Mouse (Mus musculus) hindbrain, embryonic 13.5 days (tissue): Measurements from ENCODE around the gene Hdac9. TPM values are rescaled to one million over a fixed set of nuclear protein-coding genes. Genes with fewer than 3 reads are reported as not detected.

Source experiments
- ATAC-seq: fragments of 200-750 bp; cut with Nextera tagmentation; 2 replicates; pipeline ENCODE4 v1.8.0; 2017; ENCODE audit warnings: moderate TSS enrichment; ENCODE audit not compliant: low FRiP score
- H3K27ac ChIP-seq: fragments of 300-500 bp; sonication (generic); 2 replicates; pipeline ENCODE4 v1.5.1; 2015; ENCODE audit warnings: inconsistent platforms, mild to moderate bottlenecking, moderate library complexity
- H3K27me3 ChIP-seq: fragments of 300-500 bp; sonication (generic); 2 replicates; pipeline ENCODE4 v1.6.1; 2015; ENCODE audit warnings: mild to moderate bottlenecking, inconsistent platforms
- H3K36me3 ChIP-seq: fragments of 300-500 bp; sonication (generic); 2 replicates; pipeline ENCODE4 v1.6.1; 2015; ENCODE audit warnings: mild to moderate bottlenecking, inconsistent platforms
- H3K4me1 ChIP-seq: fragments of 300-500 bp; sonication (generic); replicated peaks from 2 replicates; pipeline ENCODE4 v1.6.1; 2015; ENCODE audit warnings: inconsistent platforms
- H3K4me2 ChIP-seq: fragments of 300-500 bp; sonication (generic); 2 replicates; pipeline ENCODE4 v1.6.1; 2015; ENCODE audit warnings: inconsistent platforms, mild to moderate bottlenecking, moderate library complexity
- H3K4me3 ChIP-seq: fragments of 300-500 bp; sonication (generic); 2 replicates; pipeline ENCODE4 v1.5.1; 2015; ENCODE audit warnings: mild to moderate bottlenecking, inconsistent platforms
- H3K9ac ChIP-seq: fragments of 300-500 bp; sonication (generic); 2 replicates; pipeline ENCODE4 v1.6.1; 2015; ENCODE audit warnings: mild to moderate bottlenecking, inconsistent platforms
- H3K9me3 ChIP-seq: fragments of 300-500 bp; sonication (generic); 2 replicates; pipeline ENCODE4 v1.6.1; 2016; ENCODE audit warnings: inconsistent platforms
- WGBS: fragments of 180-500 bp; shearing (Covaris S2); methylation state at CpG from one replicate; pipeline ENCODE4 v1.1.7; 2015; 5-methylcytosine and 5-hydroxymethylcytosine counted together
- polyA plus RNA-seq: library from polyadenylated mRNA; unstranded; fragments of >200 nt; fragmentation: Nextera tagmentation; extraction: Ambion mirVana; gene quantifications from 2 replicates; pipeline ENCODE4 v1.2.1, GENCODE M21; 2015

Gene Hdac9
- polyA plus RNA-seq, 1 experiment from 2014 or later: 9.8 TPM

DNA sequence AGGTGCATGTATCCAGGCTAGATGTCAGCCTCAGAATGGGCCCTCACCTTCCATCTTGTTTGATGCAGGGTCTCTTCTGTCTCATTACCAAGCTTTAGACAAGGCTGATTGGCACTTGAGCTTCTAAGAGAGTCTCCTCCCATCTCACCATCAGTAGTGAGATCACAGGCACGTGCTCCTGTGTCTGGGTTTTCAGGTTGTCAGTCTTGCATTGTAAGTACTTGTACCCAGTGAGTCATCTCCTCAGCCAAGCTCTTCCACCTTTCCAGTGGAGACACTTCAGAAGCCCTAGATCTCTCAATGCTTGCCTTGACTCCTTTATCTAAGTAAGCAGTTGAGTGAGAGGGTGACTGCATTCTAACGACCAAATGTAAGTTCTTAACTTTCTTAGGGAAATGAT, 242.7 kb downstream of the Hdac9 start:
- H3K36me3 ChIP-seq: no peaks in the 10 kb centered on the region
- no peaks in the 10 kb centered on the region for H3K27me3 ChIP-seq
- H3K27ac ChIP-seq: no peak overlapping the region
- no peak overlapping the region for H3K4me3 ChIP-seq
- ATAC-seq: no peak
- no peak overlapping the region for H3K4me2 ChIP-seq
- no peaks in the 10 kb centered on the region for H3K4me1 ChIP-seq
- 75% methylated on average over 2 of the region's 2 CpGs for WGBS
- no peak overlapping the region for H3K9ac ChIP-seq
- no peaks in the 10 kb centered on the region for H3K9me3 ChIP-seq

DNA sequence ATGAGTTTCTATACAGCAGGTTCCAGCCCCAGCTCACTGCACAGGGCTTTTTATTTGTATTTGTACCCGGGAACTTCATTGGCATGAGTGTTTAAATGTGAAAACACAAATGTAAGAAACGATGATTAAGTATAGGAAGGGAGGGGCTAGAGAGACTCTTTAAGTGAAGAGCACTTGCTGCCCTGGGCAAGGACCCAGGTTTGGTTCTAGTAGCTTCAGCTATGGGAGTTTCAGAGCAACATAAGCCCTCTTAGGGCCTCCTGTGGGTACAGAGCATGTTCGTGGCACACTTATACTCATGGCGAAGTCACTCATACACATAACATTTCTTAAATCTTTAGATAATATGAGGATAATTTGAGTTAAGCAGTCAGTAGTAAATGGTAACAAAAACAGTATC, 243.4 kb downstream of the Hdac9 start:
- Histone ChIP-seq H3K36me3 (no peaks in the 10 kb centered on the region), H3K4me1 (no peaks in the 10 kb centered on the region), H3K27me3 (no peaks in the 10 kb centered on the region), H3K27ac (no peak overlapping the region), H3K4me2 (no peak overlapping the region), H3K4me3 (no peak overlapping the region), H3K9ac (no peak overlapping the region), H3K9me3 (no peaks in the 10 kb centered on the region)
- ATAC-seq: no peak
- 87% methylated on average over 4 of the region's 4 CpGs for WGBS

DNA sequence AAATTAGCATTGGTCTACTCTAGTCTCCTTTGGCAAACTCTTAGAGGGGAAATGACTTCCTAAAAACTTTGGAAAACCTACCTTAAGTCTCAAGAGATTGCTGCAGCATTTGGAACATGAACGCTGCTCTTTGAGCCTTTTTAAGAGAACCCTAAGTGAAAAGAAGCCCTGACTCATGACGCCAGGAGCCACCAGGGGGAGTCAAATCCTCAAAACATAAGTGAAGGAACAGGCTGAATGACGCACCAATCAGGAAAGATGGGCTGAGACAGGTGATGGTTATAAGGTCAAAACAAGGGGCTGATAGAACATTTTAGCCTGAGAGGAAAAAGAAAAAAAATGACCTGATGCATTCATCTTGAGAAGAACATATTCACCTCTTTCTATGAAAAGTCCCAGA, 252.1 kb downstream of the Hdac9 start:
- ATAC-seq: no peak
- Histone ChIP-seq H3K9ac (no peak overlapping the region), H3K4me1 (no peaks in the 10 kb centered on the region), H3K4me2 (no peak overlapping the region), H3K36me3 (no peaks in the 10 kb centered on the region), H3K9me3 (no peaks in the 10 kb centered on the region), H3K4me3 (no peak overlapping the region), H3K27ac (no peak overlapping the region), H3K27me3 (no peaks in the 10 kb centered on the region)
- WGBS: 9% methylated on average over 3 of the region's 3 CpGs

DNA sequence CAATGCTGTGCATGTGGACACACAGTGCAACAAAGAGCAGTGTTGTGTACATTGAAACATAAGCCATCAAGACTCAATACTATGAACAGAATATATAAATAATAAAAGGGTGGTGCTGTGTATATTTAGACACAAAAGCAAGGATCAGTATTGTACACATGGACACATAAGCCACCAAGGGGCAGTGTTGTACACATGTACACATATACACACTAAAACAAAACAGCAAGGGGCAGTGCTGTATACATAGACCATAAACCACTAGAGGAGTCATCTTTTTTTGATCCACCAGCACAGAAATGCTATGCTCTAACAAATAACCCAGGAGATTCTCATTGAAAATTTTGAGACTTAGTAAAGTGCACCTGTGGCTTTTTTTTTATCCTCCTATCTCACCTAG, 255.5 kb downstream of the Hdac9 start:
- Histone ChIP-seq H3K27me3 (no peaks in the 10 kb centered on the region), H3K27ac (no peak overlapping the region), H3K9me3 (no peaks in the 10 kb centered on the region), H3K36me3 (no peaks in the 10 kb centered on the region), H3K4me3 (no peak overlapping the region), H3K4me2 (no peak overlapping the region), H3K9ac (no peak overlapping the region), H3K4me1 (no peaks in the 10 kb centered on the region)
- ATAC-seq: peak; percentile 74; the same call in 1 of the 2 replicates

DNA sequence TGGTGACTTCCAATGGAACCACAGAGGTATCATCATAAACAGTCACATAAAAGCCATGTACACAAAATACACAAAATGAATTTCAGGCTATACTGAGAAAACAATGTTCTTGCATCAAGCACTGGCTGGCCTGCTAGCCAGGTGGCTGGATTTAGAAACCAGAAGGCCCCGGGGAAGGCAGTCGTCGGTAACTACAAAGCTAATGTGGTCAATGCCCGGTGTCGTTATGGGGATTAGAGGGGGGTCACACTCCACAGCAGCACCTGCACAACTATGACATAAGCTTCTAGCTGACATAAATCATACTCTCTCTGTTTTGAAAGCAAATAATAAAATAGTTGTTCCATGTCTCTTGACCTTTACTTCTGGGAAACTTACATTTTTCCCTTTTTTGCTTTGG, 256.9 kb downstream of the Hdac9 start:
- H3K27ac ChIP-seq: no peak overlapping the region
- H3K4me1 ChIP-seq: no peaks in the 10 kb centered on the region
- 58% methylated on average over 5 of the region's 5 CpGs for WGBS
- no peaks in the 10 kb centered on the region for H3K27me3 ChIP-seq
- H3K36me3 ChIP-seq: no peaks in the 10 kb centered on the region
- H3K9me3 ChIP-seq: no peaks in the 10 kb centered on the region
- H3K4me2 ChIP-seq: no peak overlapping the region
- no peak for ATAC-seq
- H3K4me3 ChIP-seq: no peak overlapping the region
- H3K9ac ChIP-seq: no peak overlapping the region

DNA sequence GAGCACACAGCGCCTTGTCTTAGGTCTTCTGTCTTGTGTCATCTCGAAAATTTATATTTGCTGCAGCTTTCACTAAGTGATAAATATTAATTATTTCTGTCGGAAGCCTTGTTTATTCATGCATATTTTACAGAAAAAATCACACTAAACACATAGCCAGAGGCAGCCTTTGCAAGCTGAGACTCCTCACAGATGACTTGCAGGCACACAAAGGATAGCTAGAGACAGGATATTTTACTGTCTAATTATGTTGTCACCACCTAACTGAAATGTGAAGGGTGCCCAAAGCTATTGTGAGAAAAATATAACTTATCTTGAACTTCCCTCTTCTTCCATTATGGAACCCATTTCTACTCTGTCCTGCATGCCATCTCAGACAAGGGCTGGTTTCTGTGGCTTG, 258.3 kb downstream of the Hdac9 start:
- no peak overlapping the region for H3K27ac ChIP-seq
- H3K4me2 ChIP-seq: no peak overlapping the region
- peak; percentile 15; the same call in 1 of the 2 replicates for ATAC-seq
- no peak overlapping the region for H3K9ac ChIP-seq
- WGBS: 63% methylated on average over 3 of the region's 3 CpGs
- no peaks in the 10 kb centered on the region for H3K36me3 ChIP-seq
- no peaks in the 10 kb centered on the region for H3K9me3 ChIP-seq
- no peak overlapping the region for H3K4me3 ChIP-seq
- H3K4me1 ChIP-seq: no peaks in the 10 kb centered on the region
- no peaks in the 10 kb centered on the region for H3K27me3 ChIP-seq

DNA sequence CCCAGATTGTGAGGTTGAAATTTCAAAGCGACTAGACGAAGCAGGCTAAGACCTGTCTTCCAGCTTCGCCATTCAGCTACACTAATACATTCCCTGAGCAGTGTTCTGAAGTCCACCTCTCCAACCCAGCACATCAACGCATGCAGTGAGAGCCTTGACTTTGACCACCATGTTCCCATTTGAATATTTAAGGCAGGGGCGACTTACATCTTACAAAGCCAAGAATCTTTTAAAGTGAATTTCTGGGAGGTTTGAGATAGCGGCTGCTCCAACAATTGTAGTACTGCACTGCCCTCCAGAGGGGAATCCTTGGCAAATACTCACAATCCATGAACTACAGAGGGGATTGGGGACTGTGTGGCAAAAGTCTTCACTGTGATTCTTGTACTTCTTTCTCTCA, 258.8 kb downstream of the Hdac9 start:
- Histone ChIP-seq H3K36me3 (no peaks in the 10 kb centered on the region), H3K9me3 (no peaks in the 10 kb centered on the region), H3K4me1 (no peaks in the 10 kb centered on the region), H3K27me3 (no peaks in the 10 kb centered on the region), H3K9ac (no peak overlapping the region), H3K4me2 (peak overlapping the region; percentile 34), H3K27ac (no peak overlapping the region), H3K4me3 (no peak overlapping the region)
- ATAC-seq: peak; percentile 73
- 39% methylated on average over 6 of the region's 6 CpGs for WGBS

DNA sequence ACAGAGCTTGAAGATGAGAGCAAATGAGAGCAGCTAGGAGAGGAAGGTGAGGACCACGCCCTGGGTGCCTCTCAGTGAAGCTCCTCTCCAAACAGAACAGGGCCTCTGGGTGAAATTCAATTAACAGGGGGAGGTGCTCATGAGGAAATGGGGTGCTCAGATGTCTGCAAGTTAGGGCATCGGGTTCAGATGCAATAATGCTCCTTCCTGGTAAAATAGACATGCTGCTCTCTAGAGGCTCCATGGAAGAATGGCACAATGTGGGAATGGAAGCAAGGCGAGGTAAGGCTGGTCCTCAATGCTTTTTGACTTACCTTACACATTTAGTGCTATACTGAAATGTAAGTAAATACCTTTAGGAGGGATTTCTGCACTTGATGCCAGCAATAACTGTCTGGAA, 263.3 kb downstream of the Hdac9 start:
- WGBS: 33% methylated on average over 3 of the region's 3 CpGs
- Histone ChIP-seq H3K36me3 (no peaks in the 10 kb centered on the region), H3K4me1 (no peaks in the 10 kb centered on the region), H3K27me3 (no peaks in the 10 kb centered on the region), H3K9ac (no peak overlapping the region), H3K9me3 (no peaks in the 10 kb centered on the region), H3K27ac (no peak overlapping the region), H3K4me2 (no peak overlapping the region), H3K4me3 (no peak overlapping the region)
- ATAC-seq: peak; percentile 32; the same call in 1 of the 2 replicates

DNA sequence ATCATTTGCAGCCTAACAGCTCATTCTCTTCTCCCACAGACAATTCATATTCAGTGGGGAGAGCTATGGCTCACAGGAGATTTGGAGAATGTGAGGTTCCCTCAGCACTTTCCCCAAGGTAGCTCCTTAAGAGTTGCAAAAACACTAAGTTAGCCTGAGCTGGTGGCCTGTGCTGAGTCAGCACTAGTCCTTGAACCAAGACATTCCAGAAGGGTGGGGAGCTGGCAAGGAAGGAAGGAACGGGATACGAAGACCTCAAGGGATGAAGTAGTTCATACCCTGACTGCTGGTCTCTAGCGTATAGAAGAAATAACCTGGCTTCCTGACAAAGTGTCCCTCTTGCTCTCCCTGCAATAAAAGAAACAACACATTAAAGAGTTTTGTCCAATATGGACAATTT, 268.1 kb downstream of the Hdac9 start:
- H3K9me3 ChIP-seq: no peaks in the 10 kb centered on the region
- WGBS: 68% methylated on average over 3 of the region's 3 CpGs

DNA sequence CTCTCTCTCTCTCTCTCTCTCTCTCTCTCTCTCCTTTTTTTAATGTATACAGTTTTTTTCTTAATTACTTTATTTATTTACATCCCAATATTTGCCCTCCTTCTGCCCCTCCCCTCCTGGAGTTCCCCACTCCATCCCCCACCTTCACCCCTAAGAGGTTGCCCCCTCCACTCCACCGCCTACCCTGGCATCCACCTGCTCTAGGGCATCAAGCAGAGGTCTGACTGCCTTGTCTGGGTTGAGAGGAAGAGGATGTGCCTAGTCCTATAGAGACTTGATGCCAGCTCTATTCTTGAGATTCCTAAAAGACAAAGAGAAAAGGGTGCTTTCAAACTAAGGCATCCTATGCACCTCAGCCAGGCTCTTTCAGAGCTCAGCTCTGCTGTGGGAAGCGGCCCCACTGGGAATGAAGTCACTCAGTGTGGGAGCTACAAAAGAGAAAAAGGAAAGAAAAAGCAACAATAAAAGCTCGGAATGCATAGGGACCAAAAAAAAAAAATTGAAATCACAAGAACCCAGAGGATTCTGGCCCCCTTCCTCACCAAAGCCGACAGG, 275.1 kb downstream of the Hdac9 start:
- Histone ChIP-seq H3K4me2 (no peak overlapping the region), H3K36me3 (no peaks in the 10 kb centered on the region), H3K9me3 (no peaks in the 10 kb centered on the region), H3K4me3 (no peak overlapping the region), H3K9ac (no peak overlapping the region), H3K4me1 (peaks cover 5% of the 10 kb centered on the region), H3K27me3 (no peaks in the 10 kb centered on the region), H3K27ac (no peak overlapping the region)
- WGBS: 59% methylated on average over 4 of the region's 4 CpGs
- no peak for ATAC-seq

More for the DNA sequence above, 268.1 kb downstream of the Hdac9 start:
- H3K36me3 ChIP-seq: no peaks in the 10 kb centered on the region
- no peak overlapping the region for H3K27ac ChIP-seq
- no peak overlapping the region for H3K4me2 ChIP-seq
- no peak for ATAC-seq
- no peak overlapping the region for H3K9ac ChIP-seq
- no peaks in the 10 kb centered on the region for H3K4me1 ChIP-seq
- H3K4me3 ChIP-seq: no peak overlapping the region
- H3K27me3 ChIP-seq: no peaks in the 10 kb centered on the region

DNA sequence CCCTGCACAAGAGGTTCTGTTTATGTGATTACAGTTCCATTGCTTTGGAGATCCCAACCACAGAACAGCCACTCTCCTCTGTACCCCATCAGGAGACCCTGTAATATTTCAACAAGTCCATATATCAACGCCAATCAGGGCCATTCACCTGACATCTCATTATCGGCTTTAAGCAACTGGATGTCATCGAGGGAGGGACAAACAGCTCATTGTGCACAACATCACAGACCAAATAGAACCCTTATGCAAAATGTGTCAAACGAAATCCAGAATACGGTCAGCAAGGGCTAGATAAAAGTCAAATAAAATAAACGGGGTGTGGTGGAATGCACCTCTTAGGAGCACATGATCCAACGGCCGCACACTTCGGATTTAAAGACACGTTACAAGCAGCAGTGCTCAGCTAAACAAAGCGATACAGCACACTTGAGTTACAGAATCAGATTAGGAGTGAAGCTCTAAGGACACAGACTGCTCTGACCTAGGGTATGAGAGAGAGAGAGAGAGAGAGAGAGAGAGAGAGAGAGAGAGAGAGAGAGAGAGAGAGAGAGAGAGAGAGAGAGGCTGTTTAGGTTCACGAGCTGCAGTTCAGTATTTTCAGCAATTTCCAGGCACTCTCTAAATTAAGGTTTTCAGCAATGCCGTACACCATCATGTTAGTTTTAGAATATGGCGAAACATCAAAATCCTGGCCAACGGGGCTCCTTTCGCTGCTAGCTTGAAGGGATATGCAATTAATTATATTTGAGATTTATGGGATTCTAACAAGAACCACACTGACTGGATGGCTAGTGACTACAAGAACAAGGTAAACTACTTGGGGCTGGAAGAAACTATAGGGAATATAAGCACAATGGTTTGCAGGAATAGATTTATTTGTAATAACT, 279.4 kb downstream of the Hdac9 start:
- Histone ChIP-seq H3K27ac (no peak overlapping the region), H3K4me3 (no peak overlapping the region), H3K27me3 (no peaks in the 10 kb centered on the region), H3K4me2 (no peak overlapping the region), H3K9me3 (no peaks in the 10 kb centered on the region), H3K36me3 (no peaks in the 10 kb centered on the region), H3K4me1 (peaks cover 5% of the 10 kb centered on the region), H3K9ac (no peak overlapping the region)
- WGBS: 84% methylated on average over 16 of the region's 16 CpGs
- no peak for ATAC-seq

DNA sequence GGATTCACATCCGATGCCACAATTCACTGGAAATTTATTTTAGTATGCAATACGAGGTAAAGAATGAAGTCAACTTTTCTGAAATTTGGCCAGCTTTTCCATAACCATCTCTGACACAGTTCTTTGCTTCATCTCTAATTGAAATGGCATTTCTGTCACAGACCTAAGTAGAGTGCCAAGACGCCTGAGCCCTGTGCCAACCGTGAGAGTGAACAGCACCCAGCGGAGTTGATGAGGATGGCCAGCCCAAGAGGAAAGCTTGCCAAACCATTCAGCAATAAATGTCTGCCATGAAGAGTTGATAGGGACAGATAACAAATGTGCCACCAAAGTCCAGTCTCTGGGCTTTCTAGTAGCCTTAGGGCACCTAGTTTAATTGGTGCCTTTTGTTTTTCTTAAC, 297.8 kb downstream of the Hdac9 start:
- Histone ChIP-seq H3K9me3 (no peaks in the 10 kb centered on the region), H3K9ac (no peak overlapping the region), H3K36me3 (no peaks in the 10 kb centered on the region), H3K4me1 (peaks cover 3% of the 10 kb centered on the region; the same call in 1 of the 2 replicates), H3K27ac (no peak overlapping the region), H3K4me2 (no peak overlapping the region), H3K27me3 (no peaks in the 10 kb centered on the region), H3K4me3 (no peak overlapping the region)
- no peak for ATAC-seq
- WGBS: 80% methylated on average over 5 of the region's 5 CpGs

DNA sequence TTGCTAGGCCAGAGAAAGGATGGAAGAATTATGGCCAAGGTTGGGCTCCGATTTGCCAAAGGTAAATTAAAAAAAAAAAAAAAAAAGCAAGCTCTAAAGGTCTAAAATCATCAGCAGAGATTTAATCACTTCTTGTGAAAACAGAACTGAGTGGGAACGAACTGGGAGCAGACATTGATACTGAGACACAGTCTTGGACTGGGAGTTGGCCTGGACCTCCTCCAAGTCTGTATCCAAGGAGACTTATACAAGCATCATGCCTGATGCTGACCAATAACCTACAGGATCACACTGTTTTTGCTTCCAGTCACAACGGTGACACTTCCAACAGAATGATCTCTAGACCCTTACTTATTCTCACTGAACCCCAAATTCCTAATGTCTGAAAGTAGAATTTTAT, 298.6 kb downstream of the Hdac9 start:
- H3K27ac ChIP-seq: no peak overlapping the region; the same call in 1 of the 2 replicates
- no peak overlapping the region for H3K4me3 ChIP-seq
- no peak overlapping the region for H3K4me2 ChIP-seq
- no peaks in the 10 kb centered on the region for H3K9me3 ChIP-seq
- H3K27me3 ChIP-seq: no peaks in the 10 kb centered on the region
- peaks cover 3% of the 10 kb centered on the region; the same call in 1 of the 2 replicates for H3K4me1 ChIP-seq
- no peak for ATAC-seq
- 79% methylated on average over 3 of the region's 3 CpGs for WGBS
- H3K9ac ChIP-seq: no peak overlapping the region
- no peaks in the 10 kb centered on the region for H3K36me3 ChIP-seq
